Mouse (Mus musculus): ENCODE data around the gene Cbx4.

Cbx4 gene

GRCm38 (mm10) chr11:119086144-119086971, at the start of gene Cbx4:
Gene Cbx4, minus strand, starts transcription at chr11:119086221.
- DNase-seq (ENCODE audit: low read depth, low spot score) = peak; percentile 91

- no peak for DNase-seq (ENCODE audit: low read depth, low spot score)
These were observed 48.6 kb upstream of the Cbx4 start for GRCm38 (mm10) chr11:119134586-119134985.

- no peak for DNase-seq (ENCODE audit: low read depth, low spot score)
These were observed 47.6 kb upstream of the Cbx4 start for GRCm38 (mm10) chr11:119133437-119134221.

DNA sequence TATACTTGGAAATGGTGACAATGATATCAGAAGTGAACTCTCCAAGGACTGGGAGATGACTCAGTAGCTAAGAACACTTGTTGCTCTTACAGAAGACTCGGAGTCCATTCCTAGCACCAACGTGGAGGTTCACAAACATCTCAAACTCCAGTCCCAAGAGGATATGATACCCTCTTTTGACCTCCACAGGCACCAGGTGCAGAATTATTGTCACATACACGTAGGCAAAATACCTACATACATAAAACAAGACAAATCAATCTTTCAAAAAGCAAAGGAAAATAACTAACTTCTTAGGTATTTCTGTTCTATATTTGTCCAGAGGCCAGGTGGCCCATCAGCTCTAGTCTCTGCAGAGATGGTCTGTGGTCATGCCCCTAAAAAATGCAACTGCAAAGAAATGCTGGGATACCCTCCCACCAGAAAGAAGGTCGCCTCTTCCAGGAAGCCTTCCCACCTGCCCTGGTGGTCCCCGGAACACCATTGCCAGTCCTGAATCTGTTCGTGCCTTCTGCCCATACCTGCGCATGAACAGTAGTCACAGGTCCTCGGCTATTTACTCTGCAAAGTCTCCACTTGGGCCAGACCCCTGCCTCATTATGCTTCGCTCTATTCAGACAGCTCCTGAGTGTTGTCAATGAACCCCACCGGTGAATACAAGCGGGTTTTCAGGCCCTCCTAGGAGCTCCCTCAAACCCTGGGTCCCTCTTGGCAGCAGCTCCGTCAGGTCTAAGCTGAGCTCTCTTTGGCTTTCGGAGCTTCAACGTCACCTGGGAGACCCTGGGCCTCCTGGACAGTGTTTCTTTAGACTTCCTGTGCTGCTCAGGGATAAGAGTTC, 46.4 kb upstream of the Cbx4 start:
- DNase-seq (ENCODE audit: low read depth, low spot score) = no peak

DNA sequence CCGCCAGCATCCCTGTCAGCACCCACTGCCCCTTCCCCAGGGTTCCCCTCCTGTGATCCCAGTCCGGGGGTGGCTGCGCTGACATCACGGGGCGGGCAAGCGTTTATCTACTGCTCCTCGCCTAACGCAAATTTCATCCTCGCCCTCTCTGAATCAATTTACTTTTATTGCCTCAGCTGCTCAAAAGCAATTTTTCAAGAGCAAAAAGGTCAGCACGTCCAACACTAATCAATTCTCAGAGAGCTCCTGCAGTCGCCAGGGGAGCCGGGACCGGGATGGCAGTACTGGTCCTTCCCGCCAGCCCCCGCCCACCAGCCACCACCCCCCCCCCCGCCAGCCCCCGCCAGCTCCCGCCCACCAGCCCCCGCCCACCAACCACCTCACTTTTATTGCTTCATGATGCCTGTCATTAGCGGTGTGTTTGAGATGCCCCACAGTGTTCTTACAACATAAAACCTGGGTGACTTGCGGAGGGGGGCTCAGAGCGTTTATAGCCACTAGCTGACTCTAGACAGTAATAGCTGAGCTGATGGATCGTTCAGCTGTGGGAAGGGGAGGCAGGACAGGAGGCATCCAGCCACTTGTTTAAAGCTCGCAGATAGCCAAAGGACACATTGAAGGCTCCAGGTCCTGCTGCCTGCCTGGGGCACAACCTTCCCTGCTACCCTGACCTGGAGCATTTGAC, 44.2 kb upstream of the Cbx4 start:
- DNase-seq (ENCODE audit: low read depth, low spot score) = no peak

DNA sequence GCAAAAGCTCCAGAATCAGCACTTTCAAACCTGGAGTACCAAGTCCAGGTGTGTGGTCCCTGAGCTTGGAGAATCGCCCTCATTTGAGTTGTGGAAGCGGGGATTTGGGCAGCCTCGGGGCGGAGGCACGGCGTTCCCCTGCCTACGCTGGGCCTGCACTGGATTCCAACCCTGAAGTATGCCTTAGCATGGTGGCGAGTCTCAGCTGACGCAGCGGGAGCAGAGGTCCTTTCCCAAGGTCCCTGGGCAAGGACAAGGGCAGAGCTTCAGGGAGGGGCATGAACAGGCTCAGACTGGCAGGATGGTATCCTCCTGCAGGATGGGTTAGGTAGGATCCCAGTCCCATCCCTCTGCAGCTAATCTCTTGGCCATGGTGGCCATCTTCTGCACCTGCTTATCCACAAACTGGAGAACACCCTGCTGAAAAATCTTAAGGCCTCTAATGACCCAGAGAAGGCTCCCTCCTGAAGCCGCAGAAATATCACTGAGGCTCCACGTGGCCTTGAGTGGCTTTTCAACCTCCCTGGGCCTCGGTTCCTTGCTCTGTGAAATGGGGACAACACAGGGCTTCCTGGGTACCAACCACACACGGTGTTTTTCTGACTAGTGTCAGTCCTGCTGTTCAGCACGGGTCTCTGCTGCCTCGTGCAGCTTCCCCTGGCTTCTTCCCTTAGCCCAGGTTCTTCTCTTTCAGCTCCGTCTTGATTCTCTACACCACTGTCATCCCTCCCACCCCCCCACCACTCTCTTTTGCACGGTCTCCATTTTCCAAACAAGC, 43.4 kb upstream of the Cbx4 start:
- DNase-seq (ENCODE audit: low read depth, low spot score) = no peak

DNA sequence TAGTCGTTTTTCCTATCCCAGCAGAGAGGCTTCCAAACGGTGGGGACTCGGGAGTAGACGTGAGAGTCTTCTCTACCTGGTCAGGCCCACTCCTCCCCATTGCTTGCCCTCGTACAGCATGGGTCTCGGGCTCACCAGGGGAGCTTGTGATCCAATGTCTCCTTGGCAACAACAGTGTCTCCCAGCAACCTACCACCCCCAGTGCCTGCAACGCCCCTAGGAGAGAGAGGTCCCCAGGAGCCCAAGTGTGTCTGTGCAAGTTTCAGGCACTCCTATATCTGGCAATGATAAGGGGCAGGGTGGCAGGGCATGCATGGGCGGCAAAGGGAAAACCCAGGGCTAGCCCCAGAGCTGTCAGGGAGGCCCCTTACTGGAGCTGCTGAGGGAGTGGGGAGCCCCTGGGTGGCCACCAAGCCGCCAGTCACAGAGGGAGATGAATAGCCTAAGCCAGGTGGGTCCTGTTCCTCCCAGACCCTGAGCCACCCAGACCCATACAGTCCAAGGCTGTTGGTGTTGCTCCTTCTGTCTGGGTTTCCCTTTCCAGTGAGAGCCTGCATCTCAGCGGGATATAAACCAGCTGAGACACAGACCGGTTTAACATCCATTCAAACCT, 42.8 kb upstream of the Cbx4 start:
- no peak for DNase-seq (ENCODE audit: low read depth, low spot score)

GRCm38 (mm10) chr11:119127686-119128473, 41.9 kb upstream of the Cbx4 start:
- peak; percentile 76 for DNase-seq (ENCODE audit: low read depth, low spot score)

DNA sequence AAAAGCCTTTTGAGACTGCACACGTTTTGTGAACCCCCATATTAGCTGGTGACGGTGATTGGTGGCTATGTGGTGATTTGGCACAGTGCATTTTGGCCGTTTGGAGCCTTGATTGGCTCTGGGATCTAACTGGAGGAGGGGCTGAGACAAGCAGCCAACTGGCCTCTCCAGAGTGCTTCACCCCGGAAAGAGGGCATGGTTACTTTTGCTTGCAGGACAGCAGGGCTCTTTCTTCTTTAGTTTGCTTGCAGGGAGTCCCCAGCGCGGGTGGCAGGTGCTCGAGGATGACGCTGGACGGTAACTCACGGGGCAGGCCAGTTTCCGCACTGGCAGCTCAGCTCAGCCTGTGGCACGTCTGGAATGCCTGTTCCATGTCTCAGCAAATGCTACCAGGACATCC, 41.1 kb upstream of the Cbx4 start:
- DNase-seq (ENCODE audit: low read depth, low spot score) = peak; percentile 38

GRCm38 (mm10) chr11:119125929-119126861, 40.2 kb upstream of the Cbx4 start:
- DNase-seq (ENCODE audit: low read depth, low spot score) = peak; percentile 98

- DNase-seq (ENCODE audit: low read depth, low spot score) = no peak
These were observed 38.5 kb upstream of the Cbx4 start for GRCm38 (mm10) chr11:119124536-119124935.

DNA sequence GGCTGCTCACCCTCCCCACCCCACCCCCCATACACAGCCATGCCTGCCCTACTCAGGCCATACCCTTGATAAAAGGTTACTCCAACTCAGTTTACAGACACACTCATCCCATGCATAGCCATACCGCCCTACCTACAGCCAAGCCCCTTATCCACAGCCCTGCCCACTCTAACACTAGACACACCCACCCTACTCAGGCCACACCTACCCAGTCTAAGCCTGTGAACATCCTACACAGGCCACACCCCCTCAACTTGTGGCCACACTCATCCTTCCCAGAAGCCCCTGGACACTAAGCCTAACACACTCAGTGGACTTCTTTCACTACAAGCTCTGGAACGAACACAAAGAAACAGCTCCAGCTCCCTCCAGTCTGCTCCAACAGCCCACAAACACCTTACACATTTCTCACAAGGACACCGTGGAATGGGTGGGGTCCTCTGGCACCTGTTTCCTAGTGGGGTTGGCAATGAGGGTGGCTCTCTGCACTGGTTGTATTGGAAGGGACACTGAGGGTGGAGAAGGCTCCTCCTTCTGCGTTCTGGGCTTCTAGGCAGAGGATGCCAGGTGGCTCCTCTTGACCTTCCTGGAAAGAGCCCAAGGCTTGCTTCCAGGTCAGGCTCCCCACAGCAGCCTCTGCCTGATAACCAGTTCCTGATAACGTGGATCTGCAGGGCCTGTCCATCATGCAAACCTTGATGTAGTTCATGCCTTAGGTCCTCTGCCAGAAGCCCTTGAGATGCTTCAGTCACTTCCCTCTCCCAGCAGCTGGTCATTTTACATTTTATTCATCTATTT, 37.7 kb upstream of the Cbx4 start:
- DNase-seq (ENCODE audit: low read depth, low spot score) = no peak

GRCm38 (mm10) chr11:119122396-119122795, 36.4 kb upstream of the Cbx4 start:
- DNase-seq (ENCODE audit: low read depth, low spot score) = no peak

DNA sequence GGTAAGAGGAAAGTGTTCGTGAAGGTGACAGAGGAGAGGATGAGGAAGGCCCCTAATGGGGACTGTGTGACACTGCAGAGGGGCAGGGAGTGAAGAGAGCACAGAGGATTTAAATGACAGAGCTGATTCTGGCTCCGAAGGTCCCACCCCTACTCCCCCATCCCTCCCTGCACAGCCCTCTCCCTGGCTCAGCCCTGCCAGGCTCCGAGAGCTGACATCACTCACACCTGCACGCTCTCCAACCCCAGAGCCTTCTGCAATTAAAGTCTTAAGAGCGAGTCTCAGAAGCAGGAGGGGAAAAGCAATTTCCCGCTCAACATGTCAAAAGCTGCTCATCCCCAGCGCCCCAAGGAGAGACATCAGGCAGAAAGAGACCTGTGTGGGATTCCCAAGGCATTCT, 32.9 kb upstream of the Cbx4 start:
- DNase-seq (ENCODE audit: low read depth, low spot score) = no peak

GRCm38 (mm10) chr11:119117945-119118344, 31.9 kb upstream of the Cbx4 start:
- no peak for DNase-seq (ENCODE audit: low read depth, low spot score)

- DNase-seq (ENCODE audit: low read depth, low spot score) = no peak
These were observed 31.0 kb upstream of the Cbx4 start for GRCm38 (mm10) chr11:119116992-119117391.

- DNase-seq (ENCODE audit: low read depth, low spot score) = no peak
These were observed 26.7 kb upstream of the Cbx4 start for GRCm38 (mm10) chr11:119112721-119113120.
